Mouse (Mus musculus) midbrain, embryonic 11.5 days (tissue): ENCODE measurements at regions not wholly inside any gene's neighbourhood (a gene's known extent, or its start where the extent isn't known, plus 50 kb on each side); places are given as distances from the start of the nearest gene placed in this dataset.

Experiments used
- ATAC-seq: fragments of 200-750 bp; cut with Nextera tagmentation; 2 replicates; pipeline ENCODE4 v1.8.0; 2017; ENCODE audit warnings: moderate TSS enrichment, moderate library complexity; ENCODE audit not compliant: low FRiP score
- DNase-seq: peaks from one replicate; pipeline ENCODE4 v3.0.0; 2015; ENCODE audit warnings: low spot score; ENCODE audit errors: missing footprints
- H3K27ac ChIP-seq: fragments of 300-500 bp; sonication (generic); 2 replicates; pipeline ENCODE4 v1.5.1; 2014; ENCODE audit warnings: low read depth, low read length
- H3K27me3 ChIP-seq: fragments of 300-500 bp; sonication (generic); 2 replicates; pipeline ENCODE4 v1.6.1; 2014; ENCODE audit warnings: mild to moderate bottlenecking, low read length, moderate library complexity, mixed read lengths; ENCODE audit not compliant: control insufficient read depth, insufficient read depth
- H3K36me3 ChIP-seq: fragments of 300-500 bp; sonication (generic); 2 replicates; pipeline ENCODE4 v1.6.1; 2014; ENCODE audit warnings: mild to moderate bottlenecking, low read length, moderate library complexity, mixed read lengths; ENCODE audit not compliant: control insufficient read depth, insufficient read depth
- H3K4me1 ChIP-seq: fragments of 300-500 bp; sonication (generic); 2 replicates; pipeline ENCODE4 v1.6.1; 2014; ENCODE audit warnings: low read length; ENCODE audit not compliant: control insufficient read depth, insufficient read depth
- H3K4me2 ChIP-seq: fragments of 300-500 bp; sonication (generic); 2 replicates; pipeline ENCODE4 v1.6.1; 2014; ENCODE audit warnings: mild to moderate bottlenecking, moderate library complexity
- H3K4me3 ChIP-seq: fragments of 300-500 bp; sonication (generic); 2 replicates; pipeline ENCODE4 v1.5.1; 2014; ENCODE audit warnings: low read depth, low read length
- H3K9ac ChIP-seq: fragments of 300-500 bp; sonication (generic); 2 replicates; pipeline ENCODE4 v1.6.1; 2014; ENCODE audit warnings: low read length
- H3K9me3 ChIP-seq: fragments of 300-500 bp; sonication (generic); 2 replicates; pipeline ENCODE4 v1.6.1; 2016; ENCODE audit warnings: low read length; ENCODE audit not compliant: control insufficient read depth
- WGBS: fragments of 180-500 bp; shearing (Covaris S2); extraction: QIAGEN DNeasy Blood & Tissue Kit; methylation state at CpG from one replicate; pipeline ENCODE4 v1.1.7; 2014; 5-methylcytosine and 5-hydroxymethylcytosine counted together

- Histone ChIP-seq H3K27ac (no peak overlapping the region), H3K4me1 (no peaks in the 10 kb centered on the region), H3K4me3 (no peak overlapping the region), H3K9me3 (no peaks in the 10 kb centered on the region), H3K9ac (no peak overlapping the region), H3K4me2 (no peak overlapping the region), H3K27me3 (no peaks in the 10 kb centered on the region), H3K36me3 (no peaks in the 10 kb centered on the region)
- DNase-seq (peak; percentile 93), ATAC-seq (no peak)
- 54% methylated on average over 12 of the region's 12 CpGs for WGBS
Measured at GRCm38 (mm10) chr7:121258826-121259496, 132.7 kb upstream of the Hs3st2 start.

DNA sequence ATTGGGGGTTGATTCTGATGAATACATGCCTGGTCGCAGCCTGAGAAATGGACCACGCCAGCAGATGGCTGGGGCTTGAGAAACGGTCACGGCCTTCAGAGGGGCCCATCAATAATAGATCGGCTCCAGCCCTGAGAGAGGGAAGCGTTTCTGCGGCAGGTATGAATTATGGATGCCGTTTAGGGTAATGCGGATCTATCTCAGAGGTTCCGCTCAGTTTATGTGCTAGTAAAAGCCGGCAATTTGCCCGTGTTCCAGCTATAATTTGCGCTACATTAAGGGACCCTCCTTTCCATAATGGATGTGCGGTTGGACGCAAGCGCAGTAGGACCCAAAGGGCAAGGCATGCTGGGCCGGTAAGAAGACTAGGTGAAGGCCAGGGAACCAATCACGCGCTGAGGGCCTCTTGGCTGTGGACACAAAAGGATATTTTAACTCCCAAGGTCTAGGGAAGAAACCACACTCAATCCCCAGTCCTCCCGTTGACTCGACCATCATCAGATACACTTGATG is 132.1 kb upstream of the Hs3st2 start:
- no peak overlapping the region for H3K4me3 ChIP-seq
- no peaks in the 10 kb centered on the region for H3K9me3 ChIP-seq
- no peak overlapping the region for H3K4me2 ChIP-seq
- H3K4me1 ChIP-seq, result no peaks in the 10 kb centered on the region
- H3K9ac ChIP-seq, result no peak overlapping the region
- H3K36me3 ChIP-seq, result no peaks in the 10 kb centered on the region
- H3K27ac ChIP-seq, result no peak overlapping the region
- DNase-seq, result no peak
- WGBS, result 89% methylated on average over 21 of the region's 21 CpGs
- no peaks in the 10 kb centered on the region for H3K27me3 ChIP-seq
- no peak for ATAC-seq

- Histone ChIP-seq H3K9ac (no peak overlapping the region), H3K36me3 (no peaks in the 10 kb centered on the region), H3K4me1 (no peaks in the 10 kb centered on the region), H3K4me3 (no peak overlapping the region), H3K9me3 (no peaks in the 10 kb centered on the region), H3K4me2 (no peak overlapping the region), H3K27me3 (no peaks in the 10 kb centered on the region), H3K27ac (no peak overlapping the region)
- no peak for DNase-seq
- ATAC-seq, result no peak
- 81% methylated on average over 2 of the region's 2 CpGs for WGBS
Measured at GRCm38 (mm10) chr7:121269358-121269757, 122.3 kb upstream of the Hs3st2 start.

- WGBS, result 63% methylated on average over 1 of the region's 1 CpGs
- Histone ChIP-seq H3K27me3 (no peaks in the 10 kb centered on the region), H3K27ac (no peak overlapping the region), H3K4me3 (no peak overlapping the region), H3K9ac (no peak overlapping the region), H3K4me1 (no peaks in the 10 kb centered on the region), H3K36me3 (no peaks in the 10 kb centered on the region), H3K4me2 (no peak overlapping the region), H3K9me3 (no peaks in the 10 kb centered on the region)
- DNase-seq (no peak), ATAC-seq (no peak)
Measured at GRCm38 (mm10) chr7:121280597-121280996, 111.1 kb upstream of the Hs3st2 start.

- 77% methylated on average over 7 of the region's 7 CpGs for WGBS
- Histone ChIP-seq H3K9me3 (no peaks in the 10 kb centered on the region), H3K9ac (no peak overlapping the region), H3K4me1 (no peaks in the 10 kb centered on the region), H3K27me3 (no peaks in the 10 kb centered on the region), H3K27ac (no peak overlapping the region), H3K4me2 (no peak overlapping the region), H3K36me3 (no peaks in the 10 kb centered on the region), H3K4me3 (no peak overlapping the region)
- DNase-seq (no peak), ATAC-seq (no peak)
Measured at GRCm38 (mm10) chr7:121282154-121282553, 109.5 kb upstream of the Hs3st2 start.

GRCm38 (mm10) chr7:121289737-121290136 is 101.9 kb upstream of the Hs3st2 start:
- H3K36me3 ChIP-seq, result no peaks in the 10 kb centered on the region
- no peaks in the 10 kb centered on the region for H3K27me3 ChIP-seq
- DNase-seq, result no peak
- H3K27ac ChIP-seq, result no peak overlapping the region
- H3K9me3 ChIP-seq, result no peaks in the 10 kb centered on the region
- H3K4me2 ChIP-seq, result no peak overlapping the region
- H3K4me1 ChIP-seq, result no peaks in the 10 kb centered on the region
- ATAC-seq, result no peak
- no peak overlapping the region for H3K4me3 ChIP-seq
- 89% methylated on average over 16 of the region's 16 CpGs for WGBS
- no peak overlapping the region for H3K9ac ChIP-seq

GRCm38 (mm10) chr7:121296151-121296695 is 95.4 kb upstream of the Hs3st2 start:
- no peaks in the 10 kb centered on the region for H3K9me3 ChIP-seq
- H3K9ac ChIP-seq, result no peak overlapping the region
- DNase-seq (no peak), ATAC-seq (no peak)
- no peak overlapping the region for H3K4me2 ChIP-seq
- H3K27ac ChIP-seq, result no peak overlapping the region
- H3K36me3 ChIP-seq, result no peaks in the 10 kb centered on the region
- H3K27me3 ChIP-seq, result no peaks in the 10 kb centered on the region
- 79% methylated on average over 3 of the region's 3 CpGs for WGBS
- no peaks in the 10 kb centered on the region for H3K4me1 ChIP-seq
- no peak overlapping the region for H3K4me3 ChIP-seq

GRCm38 (mm10) chr7:121312961-121313587 is 78.6 kb upstream of the Hs3st2 start:
- 8% methylated on average over 19 of the region's 19 CpGs for WGBS
- Histone ChIP-seq H3K9me3 (no peaks in the 10 kb centered on the region), H3K4me2 (peak overlapping the region; percentile 35), H3K4me1 (no peaks in the 10 kb centered on the region), H3K9ac (no peak overlapping the region), H3K27ac (no peak overlapping the region), H3K4me3 (no peak overlapping the region), H3K36me3 (no peaks in the 10 kb centered on the region), H3K27me3 (no peaks in the 10 kb centered on the region)
- DNase-seq (peak; percentile 87), ATAC-seq (peak; percentile 59; the same call in 1 of the 2 replicates)

DNA sequence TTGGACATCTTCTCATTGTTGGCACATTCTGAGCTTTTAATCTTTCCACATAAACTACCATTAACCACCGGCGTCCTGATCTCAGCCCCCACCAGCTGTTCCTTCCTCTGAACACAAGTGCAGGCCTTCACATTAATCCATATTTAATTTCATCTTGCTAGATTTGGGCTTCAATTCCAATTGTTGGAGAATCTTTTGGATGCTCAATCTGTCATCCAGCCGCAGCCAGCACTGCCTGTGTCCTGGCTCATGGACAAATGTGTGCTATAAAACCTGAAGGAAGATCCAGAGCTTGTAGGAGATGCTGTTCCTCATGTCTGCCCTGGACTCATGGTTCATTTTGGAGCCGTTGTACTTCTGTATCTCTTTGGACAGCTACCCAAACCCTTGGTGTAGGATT is 77.1 kb upstream of the Hs3st2 start:
- Histone ChIP-seq H3K4me2 (no peak overlapping the region), H3K4me3 (no peak overlapping the region), H3K36me3 (no peaks in the 10 kb centered on the region), H3K27me3 (no peaks in the 10 kb centered on the region), H3K4me1 (no peaks in the 10 kb centered on the region), H3K9ac (no peak overlapping the region), H3K27ac (no peak overlapping the region), H3K9me3 (no peaks in the 10 kb centered on the region)
- ATAC-seq (no peak), DNase-seq (no peak)
- 85% methylated on average over 4 of the region's 4 CpGs for WGBS
